Mouse (Mus musculus) CD4-positive helper T cell, adult 2 months (primary cell): Measurements from ENCODE around the gene Adcy3.

ENCODE experiments used
- DNase-seq: peaks from one replicate; pipeline ENCODE4 v3.0.0-alpha.2; 2012; ENCODE audit warnings: low read depth, missing footprints, low spot score

Gene Adcy3

GRCm38 (mm10) chr12:4180507-4180906, 47.6 kb downstream of the Adcy3 start:
- DNase-seq, result peak; percentile 13

- DNase-seq, result no peak
Measured at GRCm38 (mm10) chr12:4184648-4185047, 51.7 kb downstream of the Adcy3 start.

- no peak for DNase-seq
Measured at GRCm38 (mm10) chr12:4188171-4189059, 55.5 kb downstream of the Adcy3 start.

- peak; percentile 17 for DNase-seq
Measured at GRCm38 (mm10) chr12:4189060-4189447, 56.2 kb downstream of the Adcy3 start.

- no peak for DNase-seq
Measured at GRCm38 (mm10) chr12:4192514-4192913, 59.6 kb downstream of the Adcy3 start.

GRCm38 (mm10) chr12:4193025-4193740, 60.3 kb downstream of the Adcy3 start:
- no peak for DNase-seq

GRCm38 (mm10) chr12:4194643-4195042, 61.7 kb downstream of the Adcy3 start:
- no peak for DNase-seq

- DNase-seq, result no peak
Measured at GRCm38 (mm10) chr12:4198702-4199101, 65.8 kb downstream of the Adcy3 start.

GRCm38 (mm10) chr12:4199271-4199670, 66.4 kb downstream of the Adcy3 start:
- no peak for DNase-seq

GRCm38 (mm10) chr12:4201454-4202200, 68.7 kb downstream of the Adcy3 start:
- no peak for DNase-seq

- DNase-seq, result no peak
Measured at GRCm38 (mm10) chr12:4202206-4202605, 69.3 kb downstream of the Adcy3 start.

- no peak for DNase-seq
Measured at GRCm38 (mm10) chr12:4206106-4206505, 73.2 kb downstream of the Adcy3 start.

GRCm38 (mm10) chr12:4208405-4209133, 75.7 kb downstream of the Adcy3 start:
- peak; percentile 55 for DNase-seq

GRCm38 (mm10) chr12:4209196-4209595, 76.3 kb downstream of the Adcy3 start:
- DNase-seq, result no peak

- no peak for DNase-seq
Measured at GRCm38 (mm10) chr12:4211174-4211573, 78.3 kb downstream of the Adcy3 start.

- no peak for DNase-seq
Measured at GRCm38 (mm10) chr12:4212908-4213307, 80.0 kb downstream of the Adcy3 start.

GRCm38 (mm10) chr12:4230156-4230555, 97.3 kb downstream of the Adcy3 start:
- DNase-seq, result no peak

GRCm38 (mm10) chr12:4232777-4233176, 99.9 kb downstream of the Adcy3 start:
- DNase-seq, result no peak

- DNase-seq, result peak; percentile 97
Measured at GRCm38 (mm10) chr12:4233572-4234508, 100.9 kb downstream of the Adcy3 start, which contains the start of the genes Ptrhd1 and Cenpo. Ptrhd1 (plus strand) TSS chr12:4234027. Cenpo (minus strand) TSS chr12:4234294.

GRCm38 (mm10) chr12:4237481-4237880, 104.6 kb downstream of the Adcy3 start:
- no peak for DNase-seq
